Mouse (Mus musculus) cortical plate, adult 2 months (tissue): ENCODE results near the gene Abo. TPM values are rescaled to one million over a fixed set of nuclear protein-coding genes. Genes with fewer than 3 reads are reported as not detected.
"Not testable (repeated sequence)": the region's sequence is repeated elsewhere in the genome, so short reads cannot be mapped to it uniquely, and the experiment has no call there.

ENCODE experiments used
- H3K27ac ChIP-seq: fragments of 200-500 bp; 2 replicates; pipeline ENCODE4 v1.5.1; 2012; ENCODE audit warnings: low read length, control low read depth, inconsistent platforms; ENCODE audit not compliant: insufficient read depth
- H3K4me1 ChIP-seq: fragments of 200-500 bp; 2 replicates; pipeline ENCODE4 v1.6.1; 2011; ENCODE audit warnings: low read length; ENCODE audit not compliant: control insufficient read depth, insufficient read depth
- H3K4me3 ChIP-seq: fragments of 200-500 bp; 2 replicates; pipeline ENCODE4 v1.5.1; 2011; ENCODE audit warnings: mild to moderate bottlenecking, low read length, control low read depth; ENCODE audit not compliant: insufficient read depth
- CTCF ChIP-seq: fragments of 200-500 bp; IDR thresholded peaks from 2 replicates; pipeline ENCODE4 v1.5.1; 2011; ENCODE audit warnings: mild to moderate bottlenecking, control low read depth, low read length; ENCODE audit not compliant: insufficient read depth; ENCODE audit errors: extremely low read depth
- POLR2A ChIP-seq: fragments of 200-500 bp; IDR thresholded peaks from 2 replicates; pipeline ENCODE4 v1.6.1; 2011; ENCODE audit warnings: mild to moderate bottlenecking, low read length, control low read depth; ENCODE audit not compliant: insufficient read depth; ENCODE audit errors: extremely low read depth
- polyA plus RNA-seq: library from polyadenylated mRNA; depleted of rRNA; stranded (reverse); fragments of >200 nt; gene quantifications from 2 replicates; pipeline ENCODE4 v1.2.3, GENCODE M21; 2012

Gene Abo
- polyA plus RNA-seq, 1 experiment = not detected

- TF ChIP-seq CTCF (no peak), POLR2A (no peak)
- Histone ChIP-seq H3K4me1 (peaks cover 5% of the 10 kb centered on the region; the same call in 1 of the 2 replicates), H3K4me3 (no peak overlapping the region; the same call in 1 of the 2 replicates), H3K27ac (no peak overlapping the region)
These were observed 44.1 kb upstream of the Abo start for GRCm38 (mm10) chr2:26908710-26909386.

DNA sequence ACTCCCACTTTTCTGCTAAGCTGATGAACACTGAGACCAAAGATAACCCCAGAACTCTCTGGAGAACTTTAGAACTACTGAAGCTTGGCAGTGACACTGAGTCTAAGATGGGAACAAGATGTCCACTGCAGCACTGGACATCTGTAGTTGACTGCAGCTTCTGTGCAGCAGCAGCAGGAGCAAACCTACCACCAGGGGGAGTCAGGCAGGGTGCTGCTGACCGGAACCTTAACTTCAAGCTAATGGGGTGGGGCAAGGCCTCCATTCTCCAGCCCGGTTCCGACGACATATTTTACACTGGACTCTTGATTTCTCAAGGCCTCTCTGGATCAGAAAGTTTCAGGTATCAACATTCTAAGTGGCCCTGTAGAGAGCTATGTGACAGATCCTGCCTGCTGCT is 42.3 kb upstream of the Abo start:
- Histone ChIP-seq H3K4me1 (peaks cover 9% of the 10 kb centered on the region), H3K4me3 (no peak overlapping the region), H3K27ac (no peak overlapping the region)
- TF ChIP-seq POLR2A (no peak), CTCF (peak; percentile 58)

- TF ChIP-seq CTCF (no peak), POLR2A (no peak)
- H3K4me3 ChIP-seq = no peak overlapping the region
- peaks cover 12% of the 10 kb centered on the region for H3K4me1 ChIP-seq
- H3K27ac ChIP-seq = no peak overlapping the region
These were observed 41.7 kb upstream of the Abo start for GRCm38 (mm10) chr2:26906431-26906830.

DNA sequence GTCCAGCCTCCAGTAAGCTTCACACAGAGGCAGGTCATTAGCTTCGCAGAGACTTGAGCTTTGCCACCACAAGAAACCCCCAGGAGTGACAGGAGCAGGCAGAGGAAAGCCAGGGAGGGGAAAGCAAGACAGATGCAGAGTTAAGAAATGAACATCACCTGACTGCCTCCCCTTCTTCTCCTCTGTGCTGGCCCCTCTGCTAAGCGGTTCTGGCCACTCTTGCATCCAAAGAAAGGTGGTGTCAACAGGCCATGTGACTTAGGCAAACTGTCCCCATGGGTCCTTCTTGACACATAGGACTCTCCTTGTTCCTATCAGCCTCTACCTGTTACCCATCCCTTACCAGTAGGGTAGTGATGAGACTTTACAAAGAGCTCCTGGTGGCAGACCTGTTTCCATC is 41.2 kb upstream of the Abo start:
- no peak overlapping the region for H3K4me3 ChIP-seq
- H3K27ac ChIP-seq = no peak overlapping the region
- peaks cover 12% of the 10 kb centered on the region for H3K4me1 ChIP-seq
- TF ChIP-seq CTCF (no peak), POLR2A (no peak)

- Histone ChIP-seq H3K4me3 (peak overlapping the region; percentile 83), H3K27ac (peak overlapping the region; percentile 17; the same call in 1 of the 2 replicates), H3K4me1 (peaks cover 8% of the 10 kb centered on the region)
- TF ChIP-seq CTCF = no peak
- TF ChIP-seq POLR2A = no peak
These were observed 38.5 kb upstream of the Abo start for GRCm38 (mm10) chr2:26903311-26903710.

- Histone ChIP-seq H3K4me3 (peak within 1 kb of the TSS; percentile 83), H3K4me1 (peaks cover 7% of the 10 kb centered on the region), H3K27ac (peak within 1 kb of the TSS; percentile 17; the same call in 1 of the 2 replicates)
- TF ChIP-seq CTCF (no peak), POLR2A (peak; percentile 72)
These were observed 37.9 kb upstream of the Abo start, which contains the start of gene Surf6 for GRCm38 (mm10) chr2:26902467-26903220. Surf6 (minus strand) TSS chr2:26902879.

- H3K27ac ChIP-seq = no peak overlapping the region
- peak overlapping the region; percentile 83 for H3K4me3 ChIP-seq
- TF ChIP-seq CTCF = no peak
- TF ChIP-seq POLR2A = no peak
- peaks cover 7% of the 10 kb centered on the region for H3K4me1 ChIP-seq
These were observed 37.1 kb upstream of the Abo start for GRCm38 (mm10) chr2:26901834-26902400.

DNA sequence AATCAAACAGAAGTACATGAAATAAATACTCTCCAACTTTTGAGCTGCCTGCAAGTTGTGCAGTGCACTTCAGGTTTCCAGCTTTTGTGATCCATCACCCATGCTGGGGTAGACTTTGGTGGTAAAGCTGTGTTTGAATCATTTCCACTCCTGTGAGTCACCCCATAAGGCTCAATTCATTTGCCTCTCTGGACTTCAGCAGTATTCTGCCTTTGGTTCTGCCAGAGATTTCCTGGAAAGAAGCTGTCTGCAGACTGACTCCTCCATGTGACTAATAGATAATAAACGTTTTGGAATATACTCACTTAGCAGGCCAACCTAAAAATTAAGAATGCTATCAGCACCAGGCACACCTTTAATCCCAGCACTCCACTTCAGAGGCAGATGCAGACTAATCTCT is 36.0 kb upstream of the Abo start:
- no peak overlapping the region for H3K27ac ChIP-seq
- H3K4me1 ChIP-seq = peaks cover 7% of the 10 kb centered on the region
- no peak for TF ChIP-seq CTCF
- H3K4me3 ChIP-seq = no peak overlapping the region

DNA sequence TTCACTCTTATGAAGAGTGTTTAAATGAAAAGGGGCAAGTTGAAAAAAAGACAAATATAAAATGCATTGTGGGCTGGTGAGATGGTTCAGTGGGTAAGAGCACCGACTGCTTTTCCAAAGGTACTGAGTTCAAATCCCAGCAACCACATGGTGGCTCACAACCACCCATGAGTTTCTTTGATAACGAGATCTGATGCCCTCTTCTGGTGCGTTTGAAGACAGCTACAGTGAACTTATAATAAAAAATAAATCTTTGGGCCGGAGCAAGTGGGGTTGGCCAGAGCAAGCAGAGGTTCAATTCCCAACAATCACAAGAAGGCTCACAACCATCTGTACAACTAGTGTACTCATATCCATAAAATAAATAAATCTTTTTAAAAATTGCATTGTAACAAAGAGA is 31.1 kb upstream of the Abo start:
- H3K4me1 ChIP-seq = no peaks in the 10 kb centered on the region
- no peak for TF ChIP-seq POLR2A
- TF ChIP-seq CTCF = 0 out of 2 replicates have a peak, but pooled peaks have one; percentile 0
- no peak overlapping the region for H3K27ac ChIP-seq
- H3K4me3 ChIP-seq = no peak overlapping the region

- H3K27ac ChIP-seq, H3K4me1 ChIP-seq, H3K4me3 ChIP-seq: not testable (repeated sequence)
These were observed 21.4 kb upstream of the Abo start for GRCm38 (mm10) chr2:26886170-26886569.

- not testable (repeated sequence) for H3K27ac ChIP-seq, H3K4me1 ChIP-seq, H3K4me3 ChIP-seq
These were observed 20.8 kb upstream of the Abo start for GRCm38 (mm10) chr2:26885541-26885940.
